Mouse (Mus musculus): ENCODE results near the gene Calml3.
"Not testable (repeated sequence)": the region's sequence is repeated elsewhere in the genome, so short reads cannot be mapped to it uniquely, and the experiment has no call there.

Calml3 gene

GRCm38 (mm10) chr13:3804186-3804585 is at the start of gene Calml3:
Gene Calml3 (minus strand): TSS chr13:3804316.
- DNase-seq (ENCODE audit: low spot score in 2 of 2), result no peak

- no peak for DNase-seq (ENCODE audit: low spot score in 2 of 2)
These were observed 46.2 kb upstream of the Calml3 start for GRCm38 (mm10) chr13:3850330-3850729.

- not testable (repeated sequence) for DNase-seq (ENCODE audit: low spot score in 2 of 2)
These were observed 36.5 kb upstream of the Calml3 start for GRCm38 (mm10) chr13:3840662-3841061.

GRCm38 (mm10) chr13:3837312-3837807 is 33.2 kb upstream of the Calml3 start, which contains the start of gene Calm4:
Gene Calm4 (plus strand): TSS chr13:3837757.
- not testable (repeated sequence) for DNase-seq (ENCODE audit: low spot score in 2 of 2)

- DNase-seq (ENCODE audit: low spot score in 2 of 2), result not testable (repeated sequence)
These were observed 29.5 kb upstream of the Calml3 start for GRCm38 (mm10) chr13:3833644-3834043.

GRCm38 (mm10) chr13:3832450-3832849 is 28.3 kb upstream of the Calml3 start:
- no peak for DNase-seq (ENCODE audit: low spot score in 2 of 2)

- DNase-seq (ENCODE audit: low spot score in 2 of 2), result no peak
These were observed 27.9 kb upstream of the Calml3 start for GRCm38 (mm10) chr13:3831994-3832393.

GRCm38 (mm10) chr13:3831546-3831945 is 27.4 kb upstream of the Calml3 start:
- DNase-seq (ENCODE audit: low spot score in 2 of 2), result no peak

- DNase-seq (ENCODE audit: low spot score in 2 of 2), result no peak
These were observed 21.6 kb upstream of the Calml3 start for GRCm38 (mm10) chr13:3825726-3826125.

- no peak for DNase-seq (ENCODE audit: low spot score in 2 of 2)
These were observed 18.0 kb upstream of the Calml3 start for GRCm38 (mm10) chr13:3822105-3822504.

GRCm38 (mm10) chr13:3818740-3819076 is 14.6 kb upstream of the Calml3 start:
- DNase-seq (ENCODE audit: low spot score in 2 of 2), result no peak

- DNase-seq (ENCODE audit: low spot score in 2 of 2), result no peak
These were observed 14.1 kb upstream of the Calml3 start for GRCm38 (mm10) chr13:3818012-3818739.

- no peak for DNase-seq (ENCODE audit: low spot score in 2 of 2)
These were observed 3.2 kb upstream of the Calml3 start for GRCm38 (mm10) chr13:3807131-3807827.

GRCm38 (mm10) chr13:3805638-3806037 is 1.5 kb upstream of the Calml3 start:
- no peak for DNase-seq (ENCODE audit: low spot score in 2 of 2)

- DNase-seq (ENCODE audit: low spot score in 2 of 2), result no peak
These were observed 1.0 kb upstream of the Calml3 start for GRCm38 (mm10) chr13:3805132-3805531.

- no peak for DNase-seq (ENCODE audit: low spot score in 2 of 2)
These were observed 4.7 kb downstream of the Calml3 start for GRCm38 (mm10) chr13:3799386-3799785.

GRCm38 (mm10) chr13:3798751-3799150 is 5.4 kb downstream of the Calml3 start:
- DNase-seq (ENCODE audit: low spot score in 2 of 2), result no peak

- DNase-seq (ENCODE audit: low spot score in 2 of 2), result no peak
These were observed 7.5 kb downstream of the Calml3 start for GRCm38 (mm10) chr13:3796649-3797048.

- no peak for DNase-seq (ENCODE audit: low spot score in 2 of 2)
These were observed 14.6 kb downstream of the Calml3 start for GRCm38 (mm10) chr13:3789531-3789930.

GRCm38 (mm10) chr13:3788588-3788987 is 15.5 kb downstream of the Calml3 start:
- DNase-seq (ENCODE audit: low spot score in 2 of 2), result no peak

GRCm38 (mm10) chr13:3787644-3788043 is 16.5 kb downstream of the Calml3 start:
- no peak for DNase-seq (ENCODE audit: low spot score in 2 of 2)

- no peak for DNase-seq (ENCODE audit: low spot score in 2 of 2)
These were observed 17.0 kb downstream of the Calml3 start for GRCm38 (mm10) chr13:3787102-3787501.

GRCm38 (mm10) chr13:3783621-3784020 is 20.5 kb downstream of the Calml3 start:
- no peak for DNase-seq (ENCODE audit: low spot score in 2 of 2)

Measured in natural killer cell, adult 2 months (primary cell).